Mouse (Mus musculus) left cerebral cortex, adult 8-10 months (tissue): ENCODE measurements at regions not wholly inside any gene's neighbourhood (a gene's known extent, or its start where the extent isn't known, plus 50 kb on each side); places are given as distances from the start of the nearest gene placed in this dataset.
A peak's percentile ranks its signal among the peaks of the same experiment; 100 is the strongest.
"Not testable (repeated sequence)": the region's sequence is repeated elsewhere in the genome, so short reads cannot be mapped to it uniquely, and the experiment has no call there.

Source experiments
- DNase-seq, 2 experiments: peaks; one replicate each; pipeline ENCODE4 v3.0.0; 2022; ENCODE audit warnings: low spot score in 2 of 2

- no peak for DNase-seq
Observed at GRCm38 (mm10) chr3:129386522-129386921, 54.0 kb upstream of the Enpep start.

GRCm38 (mm10) chr3:129390506-129390905 is 58.0 kb upstream of the Enpep start:
- DNase-seq, result no peak

- DNase-seq, result no peak
Observed at GRCm38 (mm10) chr3:129391888-129392813, 59.6 kb upstream of the Enpep start.

GRCm38 (mm10) chr3:129392814-129393804 is 60.6 kb upstream of the Enpep start:
- DNase-seq, result no peak

- DNase-seq, result no peak
Observed at GRCm38 (mm10) chr3:129397481-129397880, 65.0 kb upstream of the Enpep start.

GRCm38 (mm10) chr3:129400092-129400924 is 67.8 kb upstream of the Enpep start:
- DNase-seq, result no peak

GRCm38 (mm10) chr3:129411389-129412054 is 79.0 kb upstream of the Enpep start:
- DNase-seq, result no peak

- DNase-seq, result no peak
Observed at GRCm38 (mm10) chr3:129412126-129412960, 79.8 kb upstream of the Enpep start.

GRCm38 (mm10) chr3:129412961-129413246 is 80.4 kb upstream of the Enpep start:
- peak in 1 of 2 experiments; percentile 16 for DNase-seq

- DNase-seq, result no peak
Observed at GRCm38 (mm10) chr3:129415656-129416055, 83.1 kb upstream of the Enpep start.

GRCm38 (mm10) chr3:129416337-129416736 is 83.8 kb upstream of the Enpep start:
- DNase-seq, result no peak

- not testable (repeated sequence) for DNase-seq
Observed at GRCm38 (mm10) chr3:129421620-129422239, 89.2 kb upstream of the Enpep start.

GRCm38 (mm10) chr3:129428750-129429149 is 96.2 kb upstream of the Enpep start:
- DNase-seq, result no peak

- no peak for DNase-seq
Observed at GRCm38 (mm10) chr3:129429161-129430111, 96.9 kb upstream of the Enpep start.

GRCm38 (mm10) chr3:129434056-129434455 is 98.1 kb upstream of the Elovl6 start:
- no peak for DNase-seq

- no peak for DNase-seq
Observed at GRCm38 (mm10) chr3:129437687-129438086, 94.5 kb upstream of the Elovl6 start.

GRCm38 (mm10) chr3:129442756-129443155 is 89.4 kb upstream of the Elovl6 start:
- no peak for DNase-seq

GRCm38 (mm10) chr3:129444221-129444620 is 87.9 kb upstream of the Elovl6 start:
- no peak for DNase-seq
